Mouse (Mus musculus): ENCODE results near the gene Gm42906. TPM values are rescaled to one million over a fixed set of nuclear protein-coding genes. Genes with fewer than 3 reads are reported as not detected.

The Gm42906 gene
- polyA plus RNA-seq (2012; rRNA removed) = not detected in 2 replicates

GRCm38 (mm10) chr5:151428113-151428756 lies at the start of gene Gm42906:
Gene Gm42906 (minus strand): TSS chr5:151428163.
- 29% methylated on average over 3 of the region's 3 CpGs for WGBS
- no peak within 1 kb of the TSS for H3K27ac ChIP-seq (ENCODE audit: insufficient read depth, low read depth, low read length)
- H3K27me3 ChIP-seq (ENCODE audit: control insufficient read depth, insufficient read depth, low read length) = no peaks in the 10 kb centered on the region
- H3K4me3 ChIP-seq (ENCODE audit: low read depth, low read length) = no peak within 1 kb of the TSS
- no peaks in the 10 kb centered on the region for H3K36me3 ChIP-seq (ENCODE audit: control insufficient read depth, insufficient read depth, low read length)
- TF ChIP-seq CTCF (IDR thresholded peaks at IDR 0.05; ENCODE audit: extremely low read depth, insufficient read length, insufficient replicate concordance, low read depth, low read length) = no peak
- no peak for TF ChIP-seq POLR2A (IDR thresholded peaks at IDR 0.05; ENCODE audit: low read depth, low read length)
- H3K4me1 ChIP-seq (ENCODE audit: control insufficient read depth, insufficient read depth, insufficient read length, low read length) = no peaks in the 10 kb centered on the region

- no peaks in the 10 kb centered on the region for H3K36me3 ChIP-seq (ENCODE audit: control insufficient read depth, insufficient read depth, low read length)
- H3K27me3 ChIP-seq (ENCODE audit: control insufficient read depth, insufficient read depth, low read length) = no peaks in the 10 kb centered on the region
- no peak overlapping the region for H3K27ac ChIP-seq (ENCODE audit: insufficient read depth, low read depth, low read length)
- no peak overlapping the region for H3K4me3 ChIP-seq (ENCODE audit: low read depth, low read length)
- TF ChIP-seq CTCF (IDR thresholded peaks at IDR 0.05; ENCODE audit: extremely low read depth, insufficient read length, insufficient replicate concordance, low read depth, low read length) = no peak
- TF ChIP-seq POLR2A (IDR thresholded peaks at IDR 0.05; ENCODE audit: low read depth, low read length) = no peak
- no peaks in the 10 kb centered on the region for H3K4me1 ChIP-seq (ENCODE audit: control insufficient read depth, insufficient read depth, insufficient read length, low read length)
Observed at GRCm38 (mm10) chr5:151445695-151446094, 17.7 kb upstream of the Gm42906 start.

- no peaks in the 10 kb centered on the region for H3K27me3 ChIP-seq (ENCODE audit: control insufficient read depth, insufficient read depth, low read length)
Observed at GRCm38 (mm10) chr5:151435106-151435505, 7.1 kb upstream of the Gm42906 start.

GRCm38 (mm10) chr5:151426466-151426865 lies 1.5 kb downstream of the Gm42906 start:
- TF ChIP-seq CTCF (IDR thresholded peaks at IDR 0.05; ENCODE audit: extremely low read depth, insufficient read length, insufficient replicate concordance, low read depth, low read length) (no peak), POLR2A (IDR thresholded peaks at IDR 0.05; ENCODE audit: low read depth, low read length) (no peak)
- no peak overlapping the region for H3K27ac ChIP-seq (ENCODE audit: insufficient read depth, low read depth, low read length)

More at GRCm38 (mm10) chr5:151435106-151435505, 7.1 kb upstream of the Gm42906 start:
- Histone ChIP-seq H3K4me1 (ENCODE audit: control insufficient read depth, insufficient read depth, insufficient read length, low read length) (no peaks in the 10 kb centered on the region), H3K27ac (ENCODE audit: insufficient read depth, low read depth, low read length) (no peak overlapping the region), H3K4me3 (ENCODE audit: low read depth, low read length) (no peak overlapping the region), H3K36me3 (ENCODE audit: control insufficient read depth, insufficient read depth, low read length) (no peaks in the 10 kb centered on the region)
- no peak for TF ChIP-seq CTCF (IDR thresholded peaks at IDR 0.05; ENCODE audit: extremely low read depth, insufficient read length, insufficient replicate concordance, low read depth, low read length)
- no peak for TF ChIP-seq POLR2A (IDR thresholded peaks at IDR 0.05; ENCODE audit: low read depth, low read length)

GRCm38 (mm10) chr5:151422692-151423091 lies 5.3 kb downstream of the Gm42906 start:
- TF ChIP-seq CTCF (IDR thresholded peaks at IDR 0.05; ENCODE audit: extremely low read depth, insufficient read length, insufficient replicate concordance, low read depth, low read length) (no peak), POLR2A (IDR thresholded peaks at IDR 0.05; ENCODE audit: low read depth, low read length) (no peak)
- no peaks in the 10 kb centered on the region for H3K27me3 ChIP-seq (ENCODE audit: control insufficient read depth, insufficient read depth, low read length)
- H3K4me3 ChIP-seq (ENCODE audit: low read depth, low read length) = no peak overlapping the region
- no peaks in the 10 kb centered on the region for H3K4me1 ChIP-seq (ENCODE audit: control insufficient read depth, insufficient read depth, insufficient read length, low read length)
- H3K27ac ChIP-seq (ENCODE audit: insufficient read depth, low read depth, low read length) = no peak overlapping the region
- 92% methylated on average over 6 of the region's 6 CpGs for WGBS
- H3K36me3 ChIP-seq (ENCODE audit: control insufficient read depth, insufficient read depth, low read length) = no peaks in the 10 kb centered on the region

More at GRCm38 (mm10) chr5:151426466-151426865, 1.5 kb downstream of the Gm42906 start:
- Histone ChIP-seq H3K4me1 (ENCODE audit: control insufficient read depth, insufficient read depth, insufficient read length, low read length) (no peaks in the 10 kb centered on the region), H3K36me3 (ENCODE audit: control insufficient read depth, insufficient read depth, low read length) (no peaks in the 10 kb centered on the region), H3K27me3 (ENCODE audit: control insufficient read depth, insufficient read depth, low read length) (no peaks in the 10 kb centered on the region), H3K4me3 (ENCODE audit: low read depth, low read length) (no peak overlapping the region)
- 74% methylated on average over 3 of the region's 3 CpGs for WGBS

GRCm38 (mm10) chr5:151421859-151422258 lies 6.1 kb downstream of the Gm42906 start:
- Histone ChIP-seq H3K4me3 (ENCODE audit: low read depth, low read length) (no peak overlapping the region), H3K4me1 (ENCODE audit: control insufficient read depth, insufficient read depth, insufficient read length, low read length) (no peaks in the 10 kb centered on the region), H3K27ac (ENCODE audit: insufficient read depth, low read depth, low read length) (no peak overlapping the region), H3K27me3 (ENCODE audit: control insufficient read depth, insufficient read depth, low read length) (no peaks in the 10 kb centered on the region), H3K36me3 (ENCODE audit: control insufficient read depth, insufficient read depth, low read length) (no peaks in the 10 kb centered on the region)
- no peak for TF ChIP-seq POLR2A (IDR thresholded peaks at IDR 0.05; ENCODE audit: low read depth, low read length)
- no peak for TF ChIP-seq CTCF (IDR thresholded peaks at IDR 0.05; ENCODE audit: extremely low read depth, insufficient read length, insufficient replicate concordance, low read depth, low read length)
- WGBS = 71% methylated on average over 7 of the region's 7 CpGs

- Histone ChIP-seq H3K27ac (ENCODE audit: insufficient read depth, low read depth, low read length) (no peak overlapping the region), H3K27me3 (ENCODE audit: control insufficient read depth, insufficient read depth, low read length) (no peaks in the 10 kb centered on the region), H3K4me3 (ENCODE audit: low read depth, low read length) (no peak overlapping the region), H3K36me3 (ENCODE audit: control insufficient read depth, insufficient read depth, low read length) (no peaks in the 10 kb centered on the region), H3K4me1 (ENCODE audit: control insufficient read depth, insufficient read depth, insufficient read length, low read length) (no peaks in the 10 kb centered on the region)
- 91% methylated on average over 2 of the region's 2 CpGs for WGBS
- TF ChIP-seq POLR2A (IDR thresholded peaks at IDR 0.05; ENCODE audit: low read depth, low read length) = no peak
- TF ChIP-seq CTCF (IDR thresholded peaks at IDR 0.05; ENCODE audit: extremely low read depth, insufficient read length, insufficient replicate concordance, low read depth, low read length) = no peak
Observed at GRCm38 (mm10) chr5:151418551-151418950, 9.4 kb downstream of the Gm42906 start.
